Mouse (Mus musculus) ovary, postnatal 14 days (tissue): Measurements from ENCODE around the gene Cdx2.

Source experiments
- DNase-seq: peaks from one replicate; pipeline ENCODE4 v3.0.0; 2022; ENCODE audit warnings: low spot score

The Cdx2 gene

DNA sequence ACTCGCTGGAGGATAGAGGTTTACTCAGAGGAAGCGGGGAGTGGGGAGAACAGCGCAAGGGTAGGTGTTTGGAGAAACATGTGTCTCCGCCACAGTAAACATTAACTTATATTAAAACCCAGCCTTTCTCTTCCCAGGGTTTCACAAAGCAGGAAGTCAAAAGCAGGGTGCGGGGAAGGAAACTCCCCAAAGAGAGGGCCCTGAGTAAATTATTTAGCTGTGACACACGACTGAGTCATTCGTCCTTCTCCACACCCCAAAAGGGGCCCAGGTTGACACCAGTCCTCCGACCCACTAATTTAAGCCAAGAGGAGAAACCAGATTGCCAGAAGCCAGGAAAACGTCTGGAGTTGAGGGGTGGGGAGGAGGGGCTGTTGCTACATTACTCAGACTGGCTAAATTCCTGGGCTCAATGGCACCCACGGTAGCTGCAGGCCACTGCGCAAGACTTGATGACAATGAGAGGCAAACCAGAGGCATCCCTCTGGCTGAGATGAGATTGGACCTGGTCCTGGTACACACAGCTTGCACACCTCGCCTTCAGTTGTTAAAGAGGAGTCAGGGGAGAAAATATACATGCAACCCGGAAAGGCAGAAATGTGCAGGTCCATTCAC is 14.5 kb downstream of the Cdx2 start:
- no peak for DNase-seq

DNA sequence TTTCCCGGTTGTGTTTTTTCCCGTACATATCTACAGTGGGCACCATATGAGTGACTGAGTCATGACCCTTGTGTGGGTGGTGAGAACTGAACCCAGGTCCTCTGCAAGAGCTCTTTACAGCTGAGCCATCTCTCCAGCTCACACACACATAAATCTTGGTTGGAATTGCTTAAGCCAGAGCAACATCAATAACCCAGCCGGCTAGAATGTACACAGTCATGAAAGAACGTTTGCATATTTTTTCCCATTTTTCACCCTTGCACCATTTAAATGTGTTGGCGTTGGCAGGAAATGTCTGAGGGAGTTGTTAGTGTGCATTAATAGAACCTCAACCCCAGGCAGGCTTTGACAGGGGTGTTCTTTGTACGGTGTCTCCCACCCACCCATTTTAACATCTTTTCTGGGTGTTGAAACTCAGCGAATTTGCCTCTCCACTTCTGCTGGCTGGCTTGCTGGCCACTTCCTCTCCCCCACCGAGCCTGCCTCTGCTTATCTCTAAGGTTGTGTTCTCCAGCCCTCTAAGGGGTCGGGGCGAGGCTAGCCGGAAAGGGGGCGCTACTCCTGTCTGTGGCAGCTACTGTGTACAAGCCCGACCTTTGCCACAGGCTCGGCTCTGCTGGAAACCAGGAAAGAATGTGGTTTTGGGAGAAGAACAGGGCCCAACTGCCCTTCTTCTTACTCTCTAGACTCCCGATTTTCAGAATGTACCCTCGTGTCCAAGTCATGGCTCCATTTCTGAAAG is 15.1 kb downstream of the Cdx2 start:
- no peak for DNase-seq

DNA sequence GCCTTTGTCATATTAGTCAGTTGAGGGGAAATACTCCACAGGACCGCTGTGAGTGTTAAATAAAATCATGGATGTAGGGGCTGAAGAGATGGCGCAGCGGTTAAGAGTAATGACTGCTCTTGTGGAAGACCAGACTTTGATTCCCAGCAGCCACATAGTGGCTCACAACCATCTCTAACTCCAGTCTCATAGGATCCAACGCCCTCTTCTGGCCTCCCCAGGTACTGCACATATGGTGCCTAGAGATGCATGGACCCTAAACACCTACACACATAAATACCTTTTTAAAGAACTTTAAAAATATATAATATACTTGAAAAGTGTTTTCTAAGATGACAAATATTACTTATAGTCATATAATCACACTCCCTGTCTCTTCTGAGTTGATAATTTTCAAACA is 22.7 kb downstream of the Cdx2 start:
- DNase-seq = no peak

DNA sequence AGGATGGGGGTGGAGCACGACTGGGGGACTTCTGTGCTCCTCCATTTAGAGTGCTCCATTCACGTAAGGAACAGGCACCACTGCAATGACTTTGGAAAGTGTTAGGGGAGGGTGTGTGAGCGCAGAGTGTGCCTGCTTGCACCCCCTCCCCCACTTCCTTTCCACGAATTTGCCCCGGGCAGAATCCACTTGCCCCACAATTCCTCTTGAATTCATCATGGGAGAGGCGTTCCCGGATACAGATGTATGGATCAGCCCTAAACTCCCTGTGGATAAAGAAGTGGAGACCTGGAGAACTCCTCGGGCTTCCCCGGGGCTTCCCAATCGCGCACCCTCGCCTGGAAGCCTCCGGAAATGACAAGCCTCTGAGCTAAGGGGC is 29.5 kb downstream of the Cdx2 start:
- DNase-seq = no peak

DNA sequence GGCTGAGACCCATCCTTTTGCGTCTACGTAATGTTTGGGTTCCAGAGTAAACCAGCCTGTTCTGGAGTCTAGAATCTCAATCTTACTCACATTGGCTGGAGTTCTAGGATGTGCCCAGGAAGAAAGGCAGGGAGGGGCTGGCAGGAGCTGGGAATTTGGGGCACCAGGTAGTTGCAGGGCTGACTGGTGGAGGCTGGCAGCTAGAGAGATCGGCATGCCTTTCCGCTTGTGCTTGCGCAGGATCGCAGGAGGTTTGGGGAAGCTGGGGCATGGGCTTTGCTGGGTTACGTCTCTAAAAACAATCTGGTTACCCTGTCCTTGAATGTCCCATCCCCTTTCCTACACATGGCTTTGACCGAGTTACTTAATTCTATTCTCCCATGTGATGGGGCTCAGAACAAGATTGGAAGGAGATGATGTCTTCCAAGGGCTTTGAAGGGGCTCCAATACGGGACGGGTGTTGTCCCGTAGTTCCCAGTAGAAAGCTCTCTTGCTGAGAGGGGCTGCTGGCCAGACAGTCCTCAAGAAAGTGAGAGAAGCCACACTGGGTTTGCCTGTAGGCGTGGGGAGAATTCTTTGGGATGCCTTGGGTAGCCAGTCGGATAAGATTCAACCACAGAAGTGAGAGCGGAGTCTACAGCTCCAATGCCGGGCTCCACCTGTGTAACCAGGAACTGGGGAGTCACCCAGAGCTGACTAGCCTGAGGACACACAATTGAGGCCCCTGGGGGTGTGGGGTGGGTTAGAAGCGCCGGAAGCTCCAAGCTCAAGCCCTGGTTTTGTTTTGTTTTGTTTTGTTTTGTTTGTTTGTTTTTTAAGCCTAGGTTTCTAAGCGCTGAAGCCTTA is 30.1 kb downstream of the Cdx2 start:
- DNase-seq = no peak

DNA sequence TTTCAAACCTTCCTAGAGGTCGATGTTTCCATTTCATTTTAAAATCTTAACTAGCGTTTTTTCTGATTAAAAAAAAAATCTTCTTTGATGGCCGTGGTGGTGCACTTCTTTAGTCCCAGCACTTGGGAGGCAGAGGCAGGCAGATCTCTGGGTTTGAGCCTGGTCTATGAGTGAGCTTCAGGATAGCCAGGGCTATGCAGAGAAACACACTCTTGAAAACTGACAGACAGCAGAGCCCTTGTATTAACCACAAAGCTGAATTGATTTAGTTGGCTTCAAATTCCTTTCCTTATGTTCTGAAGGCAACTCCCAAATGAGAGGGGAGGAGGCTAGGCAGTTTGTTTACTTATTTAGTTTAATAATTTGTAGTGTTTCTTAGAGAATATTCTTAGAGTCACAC is 31.3 kb downstream of the Cdx2 start:
- no peak for DNase-seq

DNA sequence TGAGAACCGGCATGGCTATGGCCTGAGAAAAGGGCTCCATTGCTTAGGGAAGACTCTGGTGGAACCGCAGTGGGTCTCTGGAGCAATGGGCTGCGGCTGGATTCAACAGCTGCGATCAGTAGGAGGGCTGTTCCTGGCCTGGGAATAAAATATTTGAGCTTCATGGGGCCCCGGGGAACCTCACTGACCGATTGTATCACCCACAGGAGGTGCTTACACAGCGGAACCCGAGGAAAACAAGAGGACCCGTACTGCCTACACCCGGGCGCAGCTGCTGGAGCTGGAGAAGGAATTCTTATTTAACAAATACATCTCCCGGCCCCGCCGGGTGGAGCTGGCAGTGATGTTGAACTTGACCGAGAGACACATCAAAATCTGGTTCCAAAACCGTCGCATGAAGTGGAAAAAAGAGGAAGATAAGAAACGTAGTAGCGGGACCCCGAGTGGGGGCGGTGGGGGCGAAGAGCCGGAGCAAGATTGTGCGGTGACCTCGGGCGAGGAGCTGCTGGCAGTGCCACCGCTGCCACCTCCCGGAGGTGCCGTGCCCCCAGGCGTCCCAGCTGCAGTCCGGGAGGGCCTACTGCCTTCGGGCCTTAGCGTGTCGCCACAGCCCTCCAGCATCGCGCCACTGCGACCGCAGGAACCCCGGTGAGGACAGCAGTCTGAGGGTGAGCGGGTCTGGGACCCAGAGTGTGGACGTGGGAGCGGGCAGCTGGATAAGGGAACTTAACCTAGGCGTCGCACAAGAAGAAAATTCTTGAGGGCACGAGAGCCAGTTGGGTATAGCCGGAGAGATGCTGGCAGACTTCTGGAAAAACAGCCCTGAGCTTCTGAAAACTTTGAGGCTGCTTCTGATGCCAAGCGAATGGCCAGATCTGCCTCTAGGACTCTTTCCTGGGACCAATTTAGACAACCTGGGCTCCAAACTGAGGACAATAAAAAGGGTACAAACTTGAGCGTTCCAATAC is 32.6 kb downstream of the Cdx2 start:
- DNase-seq = no peak

DNA sequence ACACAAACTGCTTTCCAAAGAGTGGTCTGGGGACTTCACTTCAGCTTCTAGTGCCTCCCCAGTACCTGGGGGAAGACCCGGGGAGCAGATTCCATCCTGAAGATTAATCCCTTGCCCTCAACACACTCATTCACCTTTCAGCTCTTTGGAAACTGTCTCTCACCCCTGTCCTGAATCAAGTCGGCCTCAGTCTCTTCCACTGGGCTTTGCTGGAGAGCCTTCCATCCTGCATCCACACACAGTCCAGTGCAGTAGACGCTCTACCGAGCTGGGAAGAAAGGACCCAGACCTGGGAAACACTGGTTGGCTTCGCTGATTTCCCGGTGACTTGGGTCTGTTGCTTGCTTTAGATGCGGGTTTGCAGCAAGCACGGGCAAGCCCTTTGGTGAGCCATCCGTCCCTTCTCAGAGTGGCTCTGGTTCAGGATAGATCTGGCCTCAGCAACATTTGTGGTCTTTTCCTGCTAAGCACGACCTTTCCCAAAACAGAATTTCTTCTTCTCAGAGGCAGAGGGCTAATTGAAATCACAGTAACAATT is 34.2 kb downstream of the Cdx2 start:
- DNase-seq = no peak

DNA sequence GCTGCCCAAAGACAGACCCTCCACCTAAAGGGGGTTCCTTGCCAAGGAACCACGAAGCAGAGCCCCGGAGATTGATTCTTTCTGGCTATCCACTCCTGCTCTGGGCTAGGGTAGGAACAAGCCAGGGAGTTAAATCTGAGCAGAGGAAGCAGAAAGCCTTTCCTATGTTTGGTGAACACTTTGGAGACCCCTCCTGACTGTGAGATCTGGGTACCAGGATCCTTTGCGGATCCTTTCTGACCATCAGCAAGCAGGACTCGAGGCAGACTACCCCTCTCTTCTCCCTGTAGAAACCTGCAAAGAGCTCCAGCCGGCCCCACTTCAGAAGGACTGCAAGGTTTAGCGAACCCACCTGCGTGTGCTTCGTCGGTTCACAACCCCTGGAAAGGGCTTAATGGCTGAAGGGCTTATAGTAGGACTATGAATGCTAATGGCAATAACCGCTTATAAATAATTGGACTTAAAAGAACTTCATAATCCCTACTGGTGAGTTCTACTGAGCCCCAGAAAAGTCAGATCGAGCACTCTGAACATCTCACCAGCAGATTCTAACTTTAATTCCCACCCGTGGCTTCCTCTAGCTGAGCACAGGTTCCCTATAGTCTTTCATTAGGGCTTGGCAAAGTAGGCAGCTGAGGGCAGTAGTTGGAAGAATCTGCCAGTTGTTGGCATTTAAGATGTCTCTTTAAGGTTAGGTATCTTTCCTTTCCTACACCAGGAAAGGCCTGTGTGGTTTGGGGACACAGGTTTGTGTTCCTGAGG is 34.8 kb downstream of the Cdx2 start:
- DNase-seq = no peak

DNA sequence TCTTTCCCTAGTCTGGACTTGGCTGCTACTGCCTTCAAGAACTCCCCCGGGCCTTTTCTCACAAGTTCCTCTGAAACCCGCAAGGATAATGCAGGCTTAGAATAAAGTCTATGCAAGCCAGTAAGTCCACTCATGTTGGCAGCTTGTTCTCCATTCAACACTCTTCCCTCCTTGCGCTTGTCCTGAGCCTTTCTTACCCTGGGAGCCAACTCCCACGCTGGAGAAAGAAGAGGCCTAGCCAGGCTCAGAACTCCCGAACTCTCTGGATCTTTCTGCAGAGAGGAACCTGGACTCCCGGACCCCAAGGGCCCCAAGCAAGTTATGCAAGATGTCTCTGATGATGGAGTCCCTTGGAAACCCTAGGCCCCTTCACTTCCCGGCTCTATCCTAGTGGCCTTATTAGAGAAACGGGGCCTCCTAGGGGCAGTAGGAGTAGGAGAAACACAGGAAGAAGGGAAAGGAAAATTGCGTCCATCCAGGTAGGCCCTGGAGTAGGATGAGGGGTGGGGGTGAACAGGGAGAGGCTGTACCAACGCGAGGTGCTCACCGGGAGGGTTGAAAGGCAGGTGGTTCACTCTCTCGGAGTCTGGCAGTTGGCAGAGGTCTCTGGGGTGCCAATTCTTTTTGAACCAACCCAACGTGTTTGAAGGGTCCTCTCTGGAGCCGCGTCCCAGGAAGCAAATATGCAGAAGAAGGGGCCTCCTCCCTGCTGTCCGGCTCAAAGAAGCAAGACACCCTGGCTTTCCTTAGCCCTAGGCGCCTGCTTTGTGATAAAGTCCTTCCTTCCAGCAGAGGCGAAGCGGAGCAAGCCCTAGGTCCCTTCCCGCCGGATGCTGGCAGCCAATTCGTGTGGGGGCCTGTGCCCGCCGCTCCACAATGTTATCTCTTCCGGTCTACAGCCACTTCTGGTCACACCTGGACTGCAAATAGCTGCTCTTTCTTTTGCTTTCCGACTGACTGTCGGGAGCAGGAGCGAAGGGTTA is 36.1 kb downstream of the Cdx2 start:
- no peak for DNase-seq

DNA sequence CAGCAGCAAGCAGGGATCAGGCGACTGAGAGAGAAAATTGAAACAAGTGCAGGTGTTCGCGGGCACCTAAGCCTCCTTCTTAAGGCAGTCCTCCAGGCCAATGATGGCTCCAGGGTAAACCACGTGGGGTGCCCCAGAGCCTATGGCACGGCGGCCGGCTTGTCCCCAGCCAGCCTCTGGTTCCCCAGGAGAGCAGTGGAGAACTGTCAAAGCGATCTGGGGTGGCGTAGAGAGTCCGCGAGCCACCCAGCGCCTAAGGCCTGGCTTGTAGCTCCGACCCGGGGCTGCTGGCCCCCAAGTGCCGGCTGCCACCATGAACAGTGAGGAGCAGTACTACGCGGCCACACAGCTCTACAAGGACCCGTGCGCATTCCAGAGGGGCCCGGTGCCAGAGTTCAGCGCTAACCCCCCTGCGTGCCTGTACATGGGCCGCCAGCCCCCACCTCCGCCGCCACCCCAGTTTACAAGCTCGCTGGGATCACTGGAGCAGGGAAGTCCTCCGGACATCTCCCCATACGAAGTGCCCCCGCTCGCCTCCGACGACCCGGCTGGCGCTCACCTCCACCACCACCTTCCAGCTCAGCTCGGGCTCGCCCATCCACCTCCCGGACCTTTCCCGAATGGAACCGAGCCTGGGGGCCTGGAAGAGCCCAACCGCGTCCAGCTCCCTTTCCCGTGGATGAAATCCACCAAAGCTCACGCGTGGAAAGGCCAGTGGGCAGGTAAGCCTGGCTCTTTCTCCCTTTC is 37.0 kb downstream of the Cdx2 start, which contains the start of gene Pdx1:
TSS of gene Pdx1 (plus strand) at position 34 of the 747 bp plus-strand sequence.
- no peak for DNase-seq

DNA sequence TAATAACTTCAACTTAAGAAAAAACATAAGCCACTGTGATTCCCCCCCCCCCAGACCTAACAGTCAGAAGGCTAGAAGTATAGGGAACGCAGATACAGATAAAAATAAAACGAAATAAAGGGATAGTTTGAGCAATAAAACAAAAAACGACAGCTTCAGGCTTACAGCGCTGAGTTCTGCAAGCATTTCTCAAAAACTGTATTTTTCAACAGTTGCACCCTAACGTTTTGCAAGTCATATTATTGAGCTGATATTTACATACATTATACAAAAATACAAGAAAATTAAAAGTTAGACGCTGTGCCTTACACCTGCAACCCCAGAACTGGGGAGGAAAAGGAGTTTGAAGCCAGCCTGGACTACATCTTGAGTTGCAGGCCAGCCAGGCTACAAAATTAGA is 37.7 kb downstream of the Cdx2 start:
- DNase-seq = no peak

DNA sequence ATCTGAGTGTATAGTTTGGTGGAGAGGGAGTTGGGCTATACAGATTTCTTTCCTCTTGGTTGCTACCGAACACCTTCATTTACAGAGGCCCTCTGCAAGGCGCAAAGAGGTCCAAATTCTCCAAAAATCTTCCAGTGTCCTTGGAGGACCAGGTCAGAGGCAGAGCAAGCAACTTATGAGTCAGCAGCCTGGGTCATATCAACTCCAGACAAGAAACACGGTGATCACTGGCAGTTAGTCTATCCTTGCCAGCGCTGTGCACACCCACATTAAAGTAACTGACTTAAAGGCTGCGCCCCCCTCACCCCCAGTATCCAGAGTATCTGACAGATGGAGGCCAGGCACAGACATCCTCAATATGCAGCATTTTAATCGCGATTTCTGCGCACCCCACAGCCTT is 38.3 kb downstream of the Cdx2 start:
- no peak for DNase-seq

DNA sequence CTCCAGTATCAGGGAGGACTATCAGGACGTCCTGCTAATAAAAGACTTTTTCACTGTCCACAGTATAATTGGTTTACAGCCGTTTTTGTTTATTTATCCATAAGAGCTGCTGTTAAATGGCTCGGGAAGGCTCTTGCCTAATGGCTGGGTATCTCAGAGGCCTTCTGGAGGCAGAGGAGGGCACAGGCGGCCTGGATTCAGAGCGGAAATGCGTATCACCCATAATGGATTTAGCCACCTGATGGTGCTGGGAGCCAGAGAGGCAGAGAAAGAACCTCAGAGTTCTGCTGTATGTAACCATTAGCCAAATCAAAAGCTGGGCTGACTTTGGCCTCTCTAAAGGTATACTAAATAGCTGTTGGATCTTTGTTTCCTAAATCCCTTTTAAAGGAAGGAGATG is 39.6 kb downstream of the Cdx2 start:
- DNase-seq = no peak

DNA sequence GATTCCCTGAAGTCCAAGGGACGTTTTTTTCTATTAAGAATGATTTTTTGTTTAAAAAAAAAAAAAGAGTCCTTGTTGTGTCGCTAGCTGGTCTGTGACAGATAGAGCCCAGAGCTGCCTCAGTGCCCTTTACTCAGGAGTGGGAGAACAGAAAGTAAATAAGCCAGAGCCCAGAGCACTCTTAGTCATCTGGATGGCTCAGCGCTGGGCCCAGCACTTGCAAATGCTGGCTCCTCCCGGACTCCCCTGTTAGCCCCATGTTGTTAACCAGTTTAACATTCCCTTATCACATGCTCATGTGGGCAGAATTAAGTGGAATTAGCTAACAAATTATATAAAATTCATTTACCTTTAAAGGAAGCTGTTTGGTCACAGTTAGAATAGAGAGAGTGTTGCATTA is 43.1 kb downstream of the Cdx2 start:
- DNase-seq = no peak

DNA sequence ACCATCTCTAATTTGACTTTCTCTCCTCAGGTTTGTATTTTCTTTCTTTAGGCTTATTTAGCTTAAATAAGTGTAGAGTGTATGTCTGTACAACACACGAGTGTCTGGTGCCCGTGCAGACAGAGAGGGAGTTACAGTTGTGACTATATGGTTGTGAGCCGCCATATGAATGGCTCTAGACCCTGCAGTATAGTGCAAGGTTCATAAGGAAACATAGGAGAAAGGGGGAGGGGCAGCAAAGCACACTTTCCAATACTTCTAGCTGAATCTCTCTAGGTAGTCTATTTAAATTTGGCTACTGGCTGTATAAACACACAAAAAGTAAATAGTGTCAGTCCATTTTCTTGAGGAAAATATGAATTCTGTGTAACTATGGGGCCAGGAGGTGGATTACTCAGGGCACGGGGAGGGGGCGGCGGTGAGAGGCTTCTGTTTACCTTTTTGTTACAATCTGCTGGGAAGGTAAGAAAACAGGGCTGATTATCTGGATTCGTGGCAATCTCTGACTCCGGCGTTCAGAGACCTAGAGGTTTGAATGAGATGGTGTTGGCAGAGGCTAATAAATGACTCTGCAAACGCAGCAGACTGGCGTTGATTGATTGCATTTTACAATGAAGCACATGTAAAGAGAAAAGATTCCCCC is 45.0 kb downstream of the Cdx2 start:
- DNase-seq = no peak

DNA sequence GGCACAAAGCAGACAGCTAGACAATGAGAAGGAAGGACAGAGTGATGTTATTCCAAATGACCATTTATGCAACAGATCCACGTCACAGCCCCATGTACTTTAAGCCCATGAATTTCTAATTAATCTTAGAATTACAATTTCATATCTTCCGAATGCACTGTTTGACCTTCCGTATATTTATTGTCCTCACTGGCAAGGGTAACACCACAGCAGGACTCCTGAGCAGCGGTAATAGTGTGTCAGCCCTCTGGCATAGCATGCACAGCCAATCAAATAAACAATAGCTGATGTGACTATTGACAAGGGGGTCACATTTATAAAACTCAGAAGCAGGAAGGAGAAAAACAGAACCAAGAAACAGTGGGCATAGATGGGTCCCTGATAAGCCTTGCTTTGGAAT is 46.3 kb downstream of the Cdx2 start:
- DNase-seq = no peak

DNA sequence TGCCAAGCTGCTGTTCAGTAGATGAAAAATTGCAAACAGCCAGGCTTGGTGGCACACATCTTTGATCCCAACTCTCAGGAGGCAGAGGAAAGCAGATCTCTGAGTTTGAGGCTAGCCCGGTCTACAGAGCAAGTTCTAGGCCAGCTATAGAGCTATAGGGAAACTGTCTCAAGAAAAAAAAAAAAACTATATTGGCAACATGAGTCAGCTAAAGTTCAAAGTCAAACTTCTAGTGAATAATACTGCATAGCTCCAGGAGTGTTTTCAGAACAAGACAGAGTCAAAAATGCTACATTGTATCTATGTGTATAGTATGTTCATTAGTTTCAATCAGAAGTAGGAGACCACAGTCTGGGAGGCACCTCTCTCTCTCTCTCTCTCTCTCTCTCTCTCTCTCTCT is 46.9 kb downstream of the Cdx2 start:
- DNase-seq = no peak
